Mouse (Mus musculus) heart, adult 2 months (tissue): ENCODE data around the gene Trpm3. TPM values are rescaled to one million over a fixed set of nuclear protein-coding genes. Genes with fewer than 3 reads are reported as not detected.

ENCODE experiments used
- DNase-seq, 2 experiments: peaks; one replicate each; pipeline ENCODE4 v3.0.0; 2021
- H3K27ac ChIP-seq: fragments of 200-600 bp; 2 replicates; pipeline ENCODE4 v1.8.1; 2022
- H3K27me3 ChIP-seq: fragments of 200-500 bp; 2 replicates; pipeline ENCODE4 v1.6.1; 2012; ENCODE audit warnings: mild to moderate bottlenecking, low read length, inconsistent platforms, mixed read lengths; ENCODE audit not compliant: control insufficient read depth, insufficient read depth
- H3K36me3 ChIP-seq: fragments of 200-500 bp; 2 replicates; pipeline ENCODE4 v1.6.1; 2012; ENCODE audit warnings: low read length, inconsistent platforms; ENCODE audit not compliant: control insufficient read depth, insufficient read depth
- H3K4me1 ChIP-seq: fragments of 200-500 bp; 2 replicates; pipeline ENCODE4 v1.6.1; 2011; ENCODE audit warnings: low read length; ENCODE audit not compliant: control insufficient read depth, insufficient read depth
- H3K4me3 ChIP-seq: fragments of 200-600 bp; 2 replicates; pipeline ENCODE4 v1.8.1; 2022
- H3K79me2 ChIP-seq: fragments of 200-500 bp; replicated peaks from 2 replicates; pipeline ENCODE4 v1.6.1; 2012; ENCODE audit warnings: mild to moderate bottlenecking, inconsistent platforms, low read length, moderate library complexity, mixed read lengths; ENCODE audit not compliant: control insufficient read depth, insufficient read depth
- H3K9ac ChIP-seq: fragments of 200-500 bp; 2 replicates; pipeline ENCODE4 v1.6.1; 2012; ENCODE audit warnings: low read depth, mild to moderate bottlenecking, control low read depth, inconsistent platforms, low read length, mixed read lengths
- CTCF ChIP-seq: fragments of 200-600 bp; IDR thresholded peaks from 2 replicates; pipeline ENCODE4 v1.8.1; 2022; ENCODE audit warnings: antibody characterized with exemption, mild to moderate bottlenecking, moderate library complexity
- EP300 ChIP-seq: fragments of 200-500 bp; IDR thresholded peaks from 2 replicates; pipeline ENCODE4 v1.6.1; 2011; ENCODE audit warnings: low read depth, low read length, control low read depth; ENCODE audit not compliant: insufficient read depth
- POLR2A ChIP-seq: fragments of 200-500 bp; IDR thresholded peaks from 2 replicates; pipeline ENCODE4 v1.6.1; 2011; ENCODE audit warnings: mild to moderate bottlenecking, low read depth, low read length, control low read depth; ENCODE audit not compliant: insufficient read depth
- WGBS: fragments of 180-500 bp; shearing (Covaris S2); methylation state at CpG from one replicate; pipeline ENCODE4 v1.1.7; 2018; 5-methylcytosine and 5-hydroxymethylcytosine counted together
- intact Hi-C: fragments of 180-260 bp; cut with DNase I; formaldehyde crosslinking; loops from one replicate; pipeline ENCODE4 v1.15.1; 2025
- polyA plus RNA-seq: library from polyadenylated mRNA; depleted of rRNA; stranded (reverse); fragments of >200 nt; gene quantifications from 2 replicates; pipeline ENCODE4 v1.2.3, GENCODE M21; 2012
- total RNA-seq, 2 experiments: library from RNA; stranded (reverse); gene quantifications; 2 replicates each; pipeline ENCODE4 v1.2.3; 2021

Gene Trpm3
- total and polyA plus RNA-seq, 3 experiments, result 0.51 to 1.1 (median 0.81) TPM

- WGBS, result 5% methylated on average over 16 of the region's 16 CpGs
- DNase-seq, result peak; percentile 84
- H3K27me3 ChIP-seq, result no peaks in the 10 kb centered on the region
- no peaks in the 10 kb centered on the region for H3K36me3 ChIP-seq
- TF ChIP-seq EP300 (peak; percentile 94), POLR2A (0 out of 2 replicates have a peak, but pooled peaks have one; percentile 23), CTCF (peak; percentile 97)
- H3K27ac ChIP-seq, result peak overlapping the region; percentile 86
- peak overlapping the region; percentile 47 for H3K4me3 ChIP-seq
- peak overlapping the region; percentile 10 for H3K9ac ChIP-seq
- intact Hi-C loops, result loop anchor here (1.0 to 10.0 kb wide), 6 partner anchors 14 to 609 kb away; no protein-coding TSS in a partner anchor
- no peaks in the 10 kb centered on the region for H3K79me2 ChIP-seq
- peaks cover 7% of the 10 kb centered on the region for H3K4me1 ChIP-seq
Measured at GRCm38 (mm10) chr19:22915868-22916642, 777.2 kb downstream of the Trpm3 start.

- H3K4me1 ChIP-seq, result peaks cover 7% of the 10 kb centered on the region
- H3K27ac ChIP-seq, result peak overlapping the region; percentile 86
- DNase-seq, result peak; percentile 99
- WGBS, result 13% methylated on average over 18 of the region's 18 CpGs
- H3K36me3 ChIP-seq, result no peaks in the 10 kb centered on the region
- no peaks in the 10 kb centered on the region for H3K79me2 ChIP-seq
- no peak overlapping the region; the same call in 1 of the 2 replicates for H3K9ac ChIP-seq
- H3K4me3 ChIP-seq, result no peak overlapping the region
- intact Hi-C loops, result loop anchor here (1.0 to 10.0 kb wide), 6 partner anchors 14 to 608 kb away; no protein-coding TSS in a partner anchor
- TF ChIP-seq EP300 (peak; percentile 95; the same call in 1 of the 2 replicates), CTCF (0 out of 2 replicates have a peak, but pooled peaks have one; percentile 1), POLR2A (peak; percentile 72)
- H3K27me3 ChIP-seq, result no peaks in the 10 kb centered on the region
Measured at GRCm38 (mm10) chr19:22916643-22917344, 777.9 kb downstream of the Trpm3 start.

GRCm38 (mm10) chr19:22917345-22917735 is 778.5 kb downstream of the Trpm3 start:
- WGBS, result 32% methylated on average over 3 of the region's 3 CpGs

GRCm38 (mm10) chr19:22920949-22921348 is 782.1 kb downstream of the Trpm3 start:
- intact Hi-C loops, result no loop called here
- no peak for DNase-seq
- H3K27me3 ChIP-seq, result no peaks in the 10 kb centered on the region
- peaks cover 6% of the 10 kb centered on the region for H3K4me1 ChIP-seq
- WGBS, result 66% methylated on average over 5 of the region's 5 CpGs
- H3K79me2 ChIP-seq, result no peaks in the 10 kb centered on the region
- H3K36me3 ChIP-seq, result no peaks in the 10 kb centered on the region
- no peak for TF ChIP-seq EP300
- no peak overlapping the region for H3K27ac ChIP-seq
- H3K4me3 ChIP-seq, result no peak overlapping the region
- no peak overlapping the region for H3K9ac ChIP-seq

More at GRCm38 (mm10) chr19:22917345-22917735, 778.5 kb downstream of the Trpm3 start:
- Histone ChIP-seq H3K4me1 (peaks cover 7% of the 10 kb centered on the region), H3K27ac (peak overlapping the region; percentile 86), H3K27me3 (no peaks in the 10 kb centered on the region), H3K9ac (no peak overlapping the region), H3K4me3 (no peak overlapping the region), H3K79me2 (no peaks in the 10 kb centered on the region), H3K36me3 (no peaks in the 10 kb centered on the region)
- TF ChIP-seq EP300 (no peak), CTCF (no peak), POLR2A (no peak)
- DNase-seq, result no peak
- intact Hi-C loops, result loop anchor here (1.0 to 10.0 kb wide), 3 partner anchors 22 to 607 kb away; no protein-coding TSS in a partner anchor

GRCm38 (mm10) chr19:22922871-22923670 is 784.2 kb downstream of the Trpm3 start:
- Histone ChIP-seq H3K27me3 (no peaks in the 10 kb centered on the region), H3K9ac (no peak overlapping the region), H3K36me3 (no peaks in the 10 kb centered on the region), H3K79me2 (no peaks in the 10 kb centered on the region), H3K4me3 (no peak overlapping the region), H3K27ac (no peak overlapping the region), H3K4me1 (peaks cover 1% of the 10 kb centered on the region)
- WGBS, result 75% methylated on average over 18 of the region's 18 CpGs
- intact Hi-C loops, result no loop called here
- TF ChIP-seq POLR2A (no peak), EP300 (no peak), CTCF (no peak)
- no peak for DNase-seq
